Mouse (Mus musculus): ENCODE data around the gene Rpl28. TPM values are rescaled to one million over a fixed set of nuclear protein-coding genes. Genes with fewer than 3 reads are reported as not detected.

Rpl28 gene
- total RNA-seq, 2 experiments from 2014 or later = 710 to 2,111 TPM

GRCm38 (mm10) chr7:4825365-4825764, 32.7 kb downstream of the Rpl28 start:
- ATAC-seq (replicated peaks; ENCODE audit: poor library complexity) = no peak

GRCm38 (mm10) chr7:4830476-4830875, 37.8 kb downstream of the Rpl28 start:
- no peak for ATAC-seq (replicated peaks; ENCODE audit: poor library complexity)

- 0 out of 2 replicates have a peak, but pooled peaks have one; percentile 10 for ATAC-seq (replicated peaks; ENCODE audit: poor library complexity)
Measured at GRCm38 (mm10) chr7:4835631-4836327, 43.1 kb downstream of the Rpl28 start.

GRCm38 (mm10) chr7:4836351-4836792, 43.7 kb downstream of the Rpl28 start:
- ATAC-seq (replicated peaks; ENCODE audit: poor library complexity) = peak; percentile 98

- no peak for ATAC-seq (replicated peaks; ENCODE audit: poor library complexity)
Measured at GRCm38 (mm10) chr7:4837639-4838038, 45.0 kb downstream of the Rpl28 start.

GRCm38 (mm10) chr7:4842077-4842476, 49.4 kb downstream of the Rpl28 start:
- peak; percentile 20; the same call in 1 of the 2 replicates for ATAC-seq (replicated peaks; ENCODE audit: poor library complexity)

GRCm38 (mm10) chr7:4842634-4843131, 50.0 kb downstream of the Rpl28 start:
- peak; percentile 46 for ATAC-seq (replicated peaks; ENCODE audit: poor library complexity)

- ATAC-seq (replicated peaks; ENCODE audit: poor library complexity) = no peak
Measured at GRCm38 (mm10) chr7:4843604-4844244, 51.0 kb downstream of the Rpl28 start.

GRCm38 (mm10) chr7:4844245-4844916, 51.7 kb downstream of the Rpl28 start, which contains the start of gene Shisa7:
Shisa7 (minus strand) TSS chr7:4844696.
- no peak for ATAC-seq (replicated peaks; ENCODE audit: poor library complexity)

Other genes with a start within 250 kb of the Rpl28 start
Only the 30 nearest of the 31 such genes appear.
- not detected in 2 replicates for gene Syt5, start 245.3 kb upstream of the Rpl28 start, total RNA-seq (2015)
- gene Syt5, start 245.3 kb upstream of the Rpl28 start, total RNA-seq (2017) = not detected in 2 replicates
- gene Ptprh, start 188.8 kb upstream of the Rpl28 start, total RNA-seq (2015) = not detected in 2 replicates
- gene Ptprh, start 188.8 kb upstream of the Rpl28 start, total RNA-seq (2017) = not detected in 2 replicates
- 6.7 and 8.9 TPM in 2 replicates for gene Tmem86b, start 161.5 kb upstream of the Rpl28 start, total RNA-seq (2015)
- 15.2 and 22.4 TPM in 2 replicates for gene Tmem86b, start 161.5 kb upstream of the Rpl28 start, total RNA-seq (2017)
- gene Ppp6r1, start 133.9 kb upstream of the Rpl28 start, total RNA-seq (2015) = 99.0 and 102 TPM in 2 replicates
- 124 and 144 TPM in 2 replicates for gene Ppp6r1, start 133.9 kb upstream of the Rpl28 start, total RNA-seq (2017)
- gene Hspbp1, start 107.8 kb upstream of the Rpl28 start, total RNA-seq (2015) = 48.1 and 52.5 TPM in 2 replicates
- gene Hspbp1, start 107.8 kb upstream of the Rpl28 start, total RNA-seq (2017) = 20.2 and 26.2 TPM in 2 replicates
- gene Brsk1, start 102.3 kb upstream of the Rpl28 start, total RNA-seq (2015) = 0.44 TPM in 1 of 2 replicates, not detected in the other
- gene Brsk1, start 102.3 kb upstream of the Rpl28 start, total RNA-seq (2017) = not detected in 2 replicates
- gene Tmem150b, start 67.6 kb upstream of the Rpl28 start, total RNA-seq (2015) = 10.1 and 12.1 TPM in 2 replicates
- gene Tmem150b, start 67.6 kb upstream of the Rpl28 start, total RNA-seq (2017) = 23.0 and 24.4 TPM in 2 replicates
- 37.3 and 41.0 TPM in 2 replicates for gene Kmt5c, start 52.8 kb upstream of the Rpl28 start, total RNA-seq (2015)
- 50.1 and 55.6 TPM in 2 replicates for gene Kmt5c, start 52.8 kb upstream of the Rpl28 start, total RNA-seq (2017)
- gene Cox6b2, start 39.8 kb upstream of the Rpl28 start, total RNA-seq (2015) = 63.0 and 71.7 TPM in 2 replicates
- 44.2 and 66.7 TPM in 2 replicates for gene Cox6b2, start 39.8 kb upstream of the Rpl28 start, total RNA-seq (2017)
- not detected in 2 replicates for gene Fam71e2, start 21.6 kb upstream of the Rpl28 start, total RNA-seq (2015)
- gene Fam71e2, start 21.6 kb upstream of the Rpl28 start, total RNA-seq (2017) = not detected in 2 replicates
- 0.17 TPM in 1 of 2 replicates, not detected in the other for gene Il11, start 10.0 kb upstream of the Rpl28 start, total RNA-seq (2015)
- not detected in 2 replicates for gene Il11, start 10.0 kb upstream of the Rpl28 start, total RNA-seq (2017)
- not detected in 2 replicates for gene Tmem190, start 9.9 kb upstream of the Rpl28 start, total RNA-seq (2015)
- gene Tmem190, start 9.9 kb upstream of the Rpl28 start, total RNA-seq (2017) = not detected in 2 replicates
- 6.2 and 10.5 TPM in 2 replicates for gene Tmem238, start 3.2 kb upstream of the Rpl28 start, total RNA-seq (2015)
- 5.4 and 5.5 TPM in 2 replicates for gene Tmem238, start 3.2 kb upstream of the Rpl28 start, total RNA-seq (2017)
- gene Ube2s, start 19.7 kb downstream of the Rpl28 start, total RNA-seq (2015) = 280 and 341 TPM in 2 replicates
- 169 and 190 TPM in 2 replicates for gene Ube2s, start 19.7 kb downstream of the Rpl28 start, total RNA-seq (2017)
- gene Shisa7, start 51.8 kb downstream of the Rpl28 start, total RNA-seq (2015) = 0.05 TPM in 1 of 2 replicates, not detected in the other
- gene Shisa7, start 51.8 kb downstream of the Rpl28 start, total RNA-seq (2017) = not detected in 2 replicates
- 9.1 and 13.4 TPM in 2 replicates for gene Isoc2b, start 77.4 kb downstream of the Rpl28 start, total RNA-seq (2015)
- gene Isoc2b, start 77.4 kb downstream of the Rpl28 start, total RNA-seq (2017) = 34.9 and 98.1 TPM in 2 replicates
- gene Isoc2a, start 84.3 kb downstream of the Rpl28 start, total RNA-seq (2015) = 2.4 and 3.1 TPM in 2 replicates
- 7.3 and 8.7 TPM in 2 replicates for gene Isoc2a, start 84.3 kb downstream of the Rpl28 start, total RNA-seq (2017)
- gene Gm36210, start 113.6 kb downstream of the Rpl28 start, total RNA-seq (2015) = not detected in 2 replicates
- gene Gm36210, start 113.6 kb downstream of the Rpl28 start, total RNA-seq (2017) = not detected in 2 replicates
- 7.4 and 8.0 TPM in 2 replicates for gene Zfp628, start 122.3 kb downstream of the Rpl28 start, total RNA-seq (2015)
- 1.9 and 2.7 TPM in 2 replicates for gene Zfp628, start 122.3 kb downstream of the Rpl28 start, total RNA-seq (2017)
- gene Nat14, start 129.2 kb downstream of the Rpl28 start, total RNA-seq (2015) = 0.20 and 0.64 TPM in 2 replicates
- not detected in 2 replicates for gene Nat14, start 129.2 kb downstream of the Rpl28 start, total RNA-seq (2017)
- gene Ssc5d, start 132.9 kb downstream of the Rpl28 start, total RNA-seq (2015) = not detected in 2 replicates
- gene Ssc5d, start 132.9 kb downstream of the Rpl28 start, total RNA-seq (2017) = 0.10 TPM in 1 of 2 replicates, not detected in the other
- gene Sbk2, start 171.5 kb downstream of the Rpl28 start, total RNA-seq (2015) = not detected in 2 replicates
- not detected in 2 replicates for gene Sbk2, start 171.5 kb downstream of the Rpl28 start, total RNA-seq (2017)
- gene Sbk3, start 178.3 kb downstream of the Rpl28 start, total RNA-seq (2015) = not detected in 2 replicates
- not detected in 2 replicates for gene Sbk3, start 178.3 kb downstream of the Rpl28 start, total RNA-seq (2017)
- gene Zfp579, start 203.3 kb downstream of the Rpl28 start, total RNA-seq (2015) = 11.1 and 14.3 TPM in 2 replicates
- gene Zfp579, start 203.3 kb downstream of the Rpl28 start, total RNA-seq (2017) = 2.7 and 4.2 TPM in 2 replicates
- 11.0 and 13.0 TPM in 2 replicates for gene Zfp524, start 221.5 kb downstream of the Rpl28 start, total RNA-seq (2015)
- gene Zfp524, start 221.5 kb downstream of the Rpl28 start, total RNA-seq (2017) = 5.5 and 7.4 TPM in 2 replicates
- 35.6 and 39.2 TPM in 2 replicates for gene Fiz1, start 221.8 kb downstream of the Rpl28 start, total RNA-seq (2015)
- gene Fiz1, start 221.8 kb downstream of the Rpl28 start, total RNA-seq (2017) = 17.7 and 24.0 TPM in 2 replicates
- gene Gm44973, start 222.6 kb downstream of the Rpl28 start, total RNA-seq (2015) = 1.9 and 4.6 TPM in 2 replicates
- gene Gm44973, start 222.6 kb downstream of the Rpl28 start, total RNA-seq (2017) = not detected in 2 replicates
- gene Zfp865, start 227.5 kb downstream of the Rpl28 start, total RNA-seq (2015) = 13.2 and 14.5 TPM in 2 replicates
- 12.4 and 14.4 TPM in 2 replicates for gene Zfp865, start 227.5 kb downstream of the Rpl28 start, total RNA-seq (2017)
- 0.57 TPM in 1 of 2 replicates, not detected in the other for gene Ccdc106, start 227.7 kb downstream of the Rpl28 start, total RNA-seq (2015)
- 0.21 TPM in 1 of 2 replicates, not detected in the other for gene Ccdc106, start 227.7 kb downstream of the Rpl28 start, total RNA-seq (2017)
- not detected in 2 replicates for gene 4632433K11Rik, start 241.2 kb downstream of the Rpl28 start, total RNA-seq (2015)
- 0.88 TPM in 1 of 2 replicates, not detected in the other for gene 4632433K11Rik, start 241.2 kb downstream of the Rpl28 start, total RNA-seq (2017)

Data from megakaryocyte progenitor cell, adult 5-6 weeks (primary cell).